Mouse (Mus musculus) embryonic fibroblast, embryonic 13.5 days (primary cell): ENCODE measurements around the gene Nol4l.

Source experiments
- CTCF ChIP-seq: IDR thresholded peaks from 2 replicates; pipeline ENCODE4 v1.5.1; 2011; ENCODE audit warnings: mild to moderate bottlenecking, control low read depth, low read length, moderate library complexity, borderline replicate concordance; ENCODE audit not compliant: insufficient read depth
- POLR2A ChIP-seq: IDR thresholded peaks from 2 replicates; pipeline ENCODE4 v1.6.1; 2011; ENCODE audit warnings: low read depth, mild to moderate bottlenecking, control low read depth, low read length, moderate library complexity

- no peak for TF ChIP-seq POLR2A
- no peak for TF ChIP-seq CTCF
Measured at GRCm38 (mm10) chr2:153546471-153546870, 16.7 kb upstream of the Nol4l start.
